Mouse (Mus musculus) embryonic facial prominence, embryonic 13.5 days (tissue): ENCODE data around the gene Vkorc1. TPM values are rescaled to one million over a fixed set of nuclear protein-coding genes. Genes with fewer than 3 reads are reported as not detected.
"Not testable (repeated sequence)": the region's sequence is repeated elsewhere in the genome, so short reads cannot be mapped to it uniquely, and the experiment has no call there.

Experiments used
- ATAC-seq: fragments of 200-750 bp; cut with Nextera tagmentation; 2 replicates; pipeline ENCODE4 v1.8.0; 2017; ENCODE audit warnings: low read depth; ENCODE audit not compliant: insufficient number of reproducible peaks, insufficient read depth, low FRiP score, low TSS enrichment
- H3K27ac ChIP-seq: fragments of 300-500 bp; sonication (generic); 2 replicates; pipeline ENCODE4 v1.5.1; 2015; ENCODE audit warnings: moderate library complexity, mild to moderate bottlenecking, inconsistent platforms
- H3K27me3 ChIP-seq: fragments of 300-500 bp; sonication (generic); 2 replicates; pipeline ENCODE4 v1.6.1; 2015; ENCODE audit warnings: mild to moderate bottlenecking, inconsistent platforms
- H3K36me3 ChIP-seq: fragments of 300-500 bp; sonication (generic); 2 replicates; pipeline ENCODE4 v1.6.1; 2015; ENCODE audit warnings: mild to moderate bottlenecking, inconsistent platforms
- H3K4me1 ChIP-seq: fragments of 300-500 bp; sonication (generic); 2 replicates; pipeline ENCODE4 v1.6.1; 2015; ENCODE audit warnings: inconsistent platforms
- H3K4me2 ChIP-seq: fragments of 300-500 bp; sonication (generic); 2 replicates; pipeline ENCODE4 v1.6.1; 2015; ENCODE audit warnings: moderate library complexity, mild to moderate bottlenecking, inconsistent platforms
- H3K4me3 ChIP-seq: fragments of 300-500 bp; sonication (generic); 2 replicates; pipeline ENCODE4 v1.5.1; 2015; ENCODE audit warnings: mild to moderate bottlenecking, inconsistent platforms
- H3K9ac ChIP-seq: fragments of 300-500 bp; sonication (generic); 2 replicates; pipeline ENCODE4 v1.6.1; 2015; ENCODE audit warnings: mild to moderate bottlenecking, inconsistent platforms
- H3K9me3 ChIP-seq: fragments of 300-500 bp; sonication (generic); 2 replicates; pipeline ENCODE4 v1.6.1; 2016; ENCODE audit warnings: inconsistent platforms
- WGBS: fragments of 180-500 bp; shearing (Covaris S2); methylation state at CpG from one replicate; pipeline ENCODE4 v1.1.7; 2015; ENCODE audit warnings: mixed read lengths; 5-methylcytosine and 5-hydroxymethylcytosine counted together
- polyA plus RNA-seq: library from polyadenylated mRNA; unstranded; fragments of >200 nt; fragmentation: Nextera tagmentation; extraction: Ambion mirVana; gene quantifications from 2 replicates; pipeline ENCODE4 v1.2.1, GENCODE M21; 2015

Gene Vkorc1
- polyA plus RNA-seq = 136 and 137 TPM in 2 replicates

- Histone ChIP-seq H3K27me3 (no peaks in the 10 kb centered on the region), H3K9ac (peak within 1 kb of the TSS; percentile 80), H3K9me3 (no peaks in the 10 kb centered on the region), H3K36me3 (peaks cover 21% of the 10 kb centered on the region), H3K4me2 (peak within 1 kb of the TSS; percentile 80), H3K4me1 (peaks cover 10% of the 10 kb centered on the region), H3K4me3 (peak within 1 kb of the TSS; percentile 67), H3K27ac (peak within 1 kb of the TSS; percentile 83)
- WGBS = under 1% methylated on average over 26 of the region's 26 CpGs
- ATAC-seq = peak; percentile 93
Measured at GRCm38 (mm10) chr7:127895442-127895841, at the start of gene Vkorc1, which contains the start of gene Gm21974. Gene Vkorc1, minus strand, starts transcription at chr7:127895617. Gene Gm21974, minus strand, starts transcription at chr7:127895454.

GRCm38 (mm10) chr7:127944614-127945013, 49.2 kb upstream of the Vkorc1 start:
- 13% methylated on average over 23 of the region's 23 CpGs for WGBS
- Histone ChIP-seq H3K4me3 (peak overlapping the region; percentile 11), H3K36me3 (no peaks in the 10 kb centered on the region), H3K4me2 (peak overlapping the region; percentile 39), H3K9me3 (no peaks in the 10 kb centered on the region), H3K27ac (no peak overlapping the region), H3K9ac (0 out of 2 replicates have a peak overlapping the region, but pooled peaks have one; percentile 22), H3K27me3 (peaks cover 39% of the 10 kb centered on the region), H3K4me1 (0 out of 2 replicates have a peak, but pooled peaks cover 4% of the 10 kb centered on the region)
- ATAC-seq = no peak

- not testable (repeated sequence) for ATAC-seq, H3K36me3 ChIP-seq, H3K27ac ChIP-seq, H3K4me1 ChIP-seq, H3K4me2 ChIP-seq, H3K4me3 ChIP-seq, H3K9me3 ChIP-seq, H3K9ac ChIP-seq
- peaks cover 39% of the 10 kb centered on the region for H3K27me3 ChIP-seq
- 60% methylated on average over 2 of the region's 2 CpGs for WGBS
Measured at GRCm38 (mm10) chr7:127942097-127942496, 46.7 kb upstream of the Vkorc1 start.

DNA sequence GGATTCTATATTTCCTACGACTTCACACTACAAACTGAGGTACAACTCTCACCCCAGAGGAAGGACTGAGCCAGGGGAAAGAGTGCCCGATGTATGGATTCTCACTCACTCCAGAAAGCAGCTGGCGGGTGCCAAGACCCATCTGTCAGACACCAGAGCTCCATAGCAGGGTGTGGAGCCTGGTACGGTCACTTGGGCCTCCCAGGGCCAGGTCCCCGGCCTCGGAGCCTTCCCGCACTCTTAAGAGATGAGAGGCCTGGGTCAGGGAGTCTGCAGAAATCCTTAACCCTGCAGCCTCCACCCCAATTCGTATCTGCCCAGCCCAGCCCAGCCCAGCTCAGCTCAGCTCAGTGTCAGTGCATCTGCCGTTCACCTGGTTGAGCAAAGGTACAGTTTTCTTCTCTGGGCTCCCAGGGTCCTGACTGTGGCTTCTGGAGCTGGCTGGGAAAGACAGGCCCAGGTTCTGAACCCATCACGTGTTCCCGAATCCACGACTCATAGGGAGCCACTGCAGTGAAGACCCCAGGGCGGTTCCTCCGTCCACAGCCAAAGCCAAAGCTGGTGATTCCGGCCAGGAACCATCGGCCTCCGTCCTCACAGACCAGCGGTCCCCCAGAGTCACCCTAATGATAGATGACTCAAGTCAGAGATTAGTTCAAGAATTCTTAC, 40.9 kb upstream of the Vkorc1 start:
- Histone ChIP-seq H3K9me3 (no peaks in the 10 kb centered on the region), H3K9ac (peak overlapping the region; percentile 85), H3K27ac (no peak overlapping the region), H3K36me3 (no peaks in the 10 kb centered on the region), H3K4me1 (peaks cover 25% of the 10 kb centered on the region), H3K4me2 (peak overlapping the region; percentile 89), H3K27me3 (peaks cover 4% of the 10 kb centered on the region; the same call in 1 of the 2 replicates), H3K4me3 (peak overlapping the region; percentile 76)
- ATAC-seq = no peak
- WGBS = 55% methylated on average over 18 of the region's 18 CpGs

DNA sequence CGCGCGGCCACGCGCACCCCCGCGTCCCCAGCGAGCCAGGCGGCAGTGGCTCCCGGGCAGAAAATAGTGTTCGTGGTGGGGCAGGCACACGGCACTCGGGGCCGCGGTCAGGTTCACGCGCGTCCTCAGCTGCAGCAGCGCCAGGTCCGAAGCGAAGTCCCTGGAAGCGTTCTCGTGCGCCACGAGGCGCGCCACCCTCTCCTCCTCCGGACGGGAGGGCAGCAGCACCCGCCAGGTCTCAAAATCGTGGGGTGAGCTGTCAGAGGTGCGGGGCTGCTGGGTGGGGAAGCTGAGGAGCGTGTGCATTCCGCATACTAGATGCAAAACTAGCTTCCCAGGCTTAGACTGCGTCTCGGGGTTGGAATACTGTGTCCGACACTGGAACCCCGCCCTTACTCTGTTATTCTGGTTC, 40.3 kb upstream of the Vkorc1 start:
- Histone ChIP-seq H3K27me3 (peaks cover 4% of the 10 kb centered on the region; the same call in 1 of the 2 replicates), H3K4me3 (peak overlapping the region; percentile 76), H3K4me2 (peak overlapping the region; percentile 89), H3K36me3 (no peaks in the 10 kb centered on the region), H3K4me1 (peaks cover 28% of the 10 kb centered on the region), H3K9me3 (no peaks in the 10 kb centered on the region), H3K9ac (peak overlapping the region; percentile 85), H3K27ac (peak overlapping the region; percentile 83)
- under 1% methylated on average over 38 of the region's 38 CpGs for WGBS
- ATAC-seq = no peak; the same call in 1 of the 2 replicates

GRCm38 (mm10) chr7:127935028-127935722, 39.8 kb upstream of the Vkorc1 start:
- H3K4me2 ChIP-seq = peak overlapping the region; percentile 89
- H3K4me1 ChIP-seq = peaks cover 28% of the 10 kb centered on the region
- ATAC-seq = peak; percentile 88
- H3K9ac ChIP-seq = peak overlapping the region; percentile 85
- no peaks in the 10 kb centered on the region for H3K36me3 ChIP-seq
- peak overlapping the region; percentile 76 for H3K4me3 ChIP-seq
- H3K27me3 ChIP-seq = peaks cover 10% of the 10 kb centered on the region
- no peaks in the 10 kb centered on the region for H3K9me3 ChIP-seq
- WGBS = 6% methylated on average over 32 of the region's 32 CpGs
- peak overlapping the region; percentile 83 for H3K27ac ChIP-seq

- Histone ChIP-seq H3K4me1 (peaks cover 35% of the 10 kb centered on the region), H3K9ac (peak overlapping the region; percentile 54; the same call in 1 of the 2 replicates), H3K9me3 (no peaks in the 10 kb centered on the region), H3K27ac (no peak overlapping the region), H3K36me3 (no peaks in the 10 kb centered on the region), H3K4me3 (no peak overlapping the region), H3K27me3 (peaks cover 21% of the 10 kb centered on the region), H3K4me2 (0 out of 2 replicates have a peak overlapping the region, but pooled peaks have one; percentile 89)
- 84% methylated on average over 5 of the region's 5 CpGs for WGBS
- no peak for ATAC-seq
Measured at GRCm38 (mm10) chr7:127934075-127934474, 38.7 kb upstream of the Vkorc1 start.

DNA sequence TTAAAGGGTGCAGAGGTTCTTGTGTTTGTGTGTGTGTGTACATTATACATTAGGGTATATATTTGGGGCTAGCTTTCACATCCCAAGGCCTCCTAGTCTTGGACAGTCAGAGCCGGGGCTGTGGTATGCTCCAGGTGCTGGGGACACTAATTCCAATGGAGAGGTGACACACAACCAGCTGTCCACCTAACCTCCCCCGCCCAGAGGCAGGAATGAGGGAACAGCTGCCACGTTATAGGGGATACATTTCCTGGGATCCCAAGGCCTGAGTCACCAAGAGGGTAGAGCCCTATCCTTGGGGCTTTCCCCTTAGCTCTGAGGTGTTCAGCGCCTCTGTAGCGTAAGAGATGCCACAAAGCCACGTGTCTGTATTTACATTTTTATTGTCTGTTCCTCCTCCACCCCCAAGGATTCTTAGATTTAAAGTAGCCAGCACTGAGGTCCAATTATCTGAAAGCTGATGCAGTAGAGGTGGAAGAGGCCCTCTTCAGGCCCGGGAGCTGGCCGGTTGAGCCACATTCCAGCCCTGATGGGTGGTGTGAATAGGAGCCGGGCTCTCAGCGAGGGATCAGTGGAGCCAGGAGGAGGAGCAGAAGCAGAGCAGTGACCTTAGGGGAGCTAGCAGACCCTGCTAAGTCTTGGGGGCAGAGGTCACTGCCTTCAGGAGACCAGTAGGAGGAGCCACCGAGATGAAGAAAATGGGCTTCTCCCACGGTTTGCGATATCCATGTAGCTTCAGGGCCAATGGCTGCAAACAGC, 37.0 kb upstream of the Vkorc1 start:
- Histone ChIP-seq H3K4me3 (no peak overlapping the region), H3K27ac (peak overlapping the region; percentile 39; the same call in 1 of the 2 replicates), H3K9me3 (no peaks in the 10 kb centered on the region), H3K4me1 (peaks cover 38% of the 10 kb centered on the region), H3K27me3 (peaks cover 36% of the 10 kb centered on the region), H3K4me2 (peak overlapping the region; percentile 9; the same call in 1 of the 2 replicates), H3K36me3 (no peaks in the 10 kb centered on the region), H3K9ac (no peak overlapping the region)
- ATAC-seq = no peak
- 12% methylated on average over 13 of the region's 13 CpGs for WGBS

- ATAC-seq = no peak
- H3K27me3 ChIP-seq = peaks cover 35% of the 10 kb centered on the region
- H3K9me3 ChIP-seq = no peaks in the 10 kb centered on the region
- 26% methylated on average over 13 of the region's 13 CpGs for WGBS
- H3K4me3 ChIP-seq = no peak overlapping the region
- H3K36me3 ChIP-seq = peaks cover 5% of the 10 kb centered on the region
- 0 out of 2 replicates have a peak overlapping the region, but pooled peaks have one; percentile 7 for H3K4me2 ChIP-seq
- peaks cover 38% of the 10 kb centered on the region for H3K4me1 ChIP-seq
- H3K27ac ChIP-seq = peak overlapping the region; percentile 39
- H3K9ac ChIP-seq = 0 out of 2 replicates have a peak overlapping the region, but pooled peaks have one; percentile 27
Measured at GRCm38 (mm10) chr7:127931351-127932135, 36.1 kb upstream of the Vkorc1 start.

DNA sequence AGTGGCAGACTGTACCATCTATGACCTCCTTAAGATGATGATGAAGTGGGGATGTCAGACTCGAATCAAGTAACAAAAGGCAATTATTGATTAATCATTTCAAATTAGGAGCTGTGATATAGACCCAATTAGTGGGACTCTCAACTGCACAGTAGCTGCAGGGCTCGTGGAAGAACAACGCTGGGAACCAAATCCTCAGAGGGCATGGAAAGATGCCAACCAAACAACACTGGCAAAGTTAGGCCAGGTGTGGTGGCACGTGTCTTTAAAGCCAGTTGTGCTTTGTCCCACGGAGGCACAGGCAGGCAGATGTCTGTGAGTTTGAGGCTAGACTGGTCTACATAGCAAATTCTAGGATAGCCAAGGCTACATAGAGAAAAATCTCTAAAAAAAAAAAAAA, 35.2 kb upstream of the Vkorc1 start:
- ATAC-seq = no peak
- Histone ChIP-seq H3K4me2 (no peak overlapping the region), H3K4me1 (peaks cover 30% of the 10 kb centered on the region), H3K9ac (no peak overlapping the region), H3K4me3 (no peak overlapping the region), H3K27me3 (peaks cover 32% of the 10 kb centered on the region), H3K9me3 (no peaks in the 10 kb centered on the region), H3K27ac (no peak overlapping the region), H3K36me3 (peaks cover 14% of the 10 kb centered on the region)
- WGBS = 70% methylated on average over 5 of the region's 5 CpGs
